Mouse (Mus musculus): Measurements from ENCODE around the gene Gm10392.

DNA sequence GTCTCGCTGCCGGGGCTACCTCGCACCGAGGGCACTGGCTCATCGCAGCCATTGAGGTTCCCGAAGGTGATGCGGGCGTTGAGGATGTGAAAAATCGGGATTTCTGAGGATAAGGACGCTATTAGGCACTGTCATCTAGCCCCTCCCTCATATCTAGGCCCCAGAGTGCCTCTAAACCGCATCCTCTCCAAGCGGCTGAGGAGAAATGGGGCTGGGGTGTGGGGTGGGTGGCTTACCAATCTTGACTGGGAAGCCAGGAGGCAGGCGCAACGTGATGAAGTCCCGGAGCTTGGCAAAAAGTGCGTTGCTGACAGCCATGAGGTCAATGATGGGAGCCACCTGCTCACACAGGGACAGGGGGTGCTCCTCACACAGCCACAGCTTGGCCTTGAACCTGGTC lies 46.2 kb downstream of the Gm10392 start:
- TF ChIP-seq ZNF384 (IDR thresholded peaks at IDR 0.05; ENCODE audit: low read depth, low read length) (no peak), POLR2AphosphoS2 (IDR thresholded peaks at IDR 0.05; ENCODE audit: low read length) (no peak), CTCF (IDR thresholded peaks at IDR 0.05 in 2 of 3, conservative IDR thresholded peaks at IDR 0.05 in 1 of 3; ENCODE audit: control insufficient read depth in 1 of 3, insufficient read depth in 1 of 3, low read depth in 2 of 3, low read length in 3 of 3, poor library complexity in 1 of 3, severe bottlenecking in 1 of 3) (no peak), POLR2A (IDR thresholded peaks at IDR 0.05; ENCODE audit: control insufficient read depth in 1 of 2, insufficient read depth in 1 of 2, low read depth in 1 of 2, low read length in 2 of 2, poor library complexity in 1 of 2) (no peak), RAD21 (IDR thresholded peaks at IDR 0.05; ENCODE audit: low read depth, low read length) (no peak), NELFE (IDR thresholded peaks at IDR 0.05; ENCODE audit: low read depth, low read length) (no peak), USF1 (IDR thresholded peaks at IDR 0.05; ENCODE audit: low read depth, low read length) (no peak), HCFC1 (IDR thresholded peaks at IDR 0.05; ENCODE audit: low read depth, low read length) (no peak), CHD1 (IDR thresholded peaks at IDR 0.05; ENCODE audit: low read depth, low read length) (no peak)
